Mouse (Mus musculus) kidney, adult 8-10 months (tissue): ENCODE measurements around the gene Coil.

Source experiments
- DNase-seq, 2 experiments: peaks; one replicate each; pipeline ENCODE4 v3.0.0; 2022

Gene Coil

DNA sequence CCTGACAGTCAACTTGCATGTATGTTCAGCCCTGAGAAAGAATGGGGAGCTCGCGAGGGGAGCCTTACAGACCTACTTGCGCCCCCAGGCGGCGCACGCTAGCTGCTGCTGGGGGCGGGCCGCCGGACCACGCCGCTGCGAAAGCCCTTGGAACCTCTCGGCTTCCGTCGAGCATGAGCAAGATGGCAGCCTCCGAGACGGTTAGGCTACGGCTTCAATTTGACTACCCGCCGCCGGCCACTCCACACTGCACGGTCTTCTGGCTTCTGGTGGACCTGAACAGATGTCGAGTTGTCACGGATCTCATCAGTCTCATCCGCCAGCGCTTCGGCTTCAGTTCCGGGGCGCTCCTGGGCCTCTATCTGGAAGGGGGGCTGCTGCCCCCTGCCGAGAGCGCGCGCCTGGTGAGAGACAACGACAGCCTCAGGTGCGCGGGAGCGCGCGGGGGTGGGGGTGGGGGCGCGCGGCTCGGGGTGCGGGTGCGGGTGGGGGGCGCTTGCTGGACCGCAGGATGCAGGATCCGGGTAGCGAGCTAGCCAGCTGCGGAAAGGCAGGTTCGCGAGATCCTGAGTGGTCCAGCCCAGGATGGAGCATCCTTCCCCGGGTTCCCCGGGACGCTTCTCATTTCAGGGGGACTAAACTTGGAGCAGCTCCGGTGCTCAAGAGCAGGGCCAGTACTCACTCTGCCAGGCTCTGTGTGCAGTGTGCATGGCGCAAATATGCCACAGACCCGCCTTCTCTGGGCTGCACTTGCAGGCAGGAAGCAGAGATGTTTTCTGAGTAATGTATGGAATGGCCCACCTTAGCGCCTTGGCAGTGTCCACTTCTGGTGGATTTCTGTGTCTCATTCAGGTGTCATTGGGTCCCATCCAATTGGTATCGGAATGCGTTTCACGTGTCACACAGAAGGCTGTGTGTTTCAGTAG lies 4.0 kb downstream of the Coil start:
- peak; percentile 91 to 94 for DNase-seq

GRCm38 (mm10) chr11:88976320-88976719 lies 6.3 kb downstream of the Coil start:
- peak in 1 of 2 experiments; percentile 35 for DNase-seq

- DNase-seq: no peak
Measured at GRCm38 (mm10) chr11:88977188-88977587, 7.1 kb downstream of the Coil start.

DNA sequence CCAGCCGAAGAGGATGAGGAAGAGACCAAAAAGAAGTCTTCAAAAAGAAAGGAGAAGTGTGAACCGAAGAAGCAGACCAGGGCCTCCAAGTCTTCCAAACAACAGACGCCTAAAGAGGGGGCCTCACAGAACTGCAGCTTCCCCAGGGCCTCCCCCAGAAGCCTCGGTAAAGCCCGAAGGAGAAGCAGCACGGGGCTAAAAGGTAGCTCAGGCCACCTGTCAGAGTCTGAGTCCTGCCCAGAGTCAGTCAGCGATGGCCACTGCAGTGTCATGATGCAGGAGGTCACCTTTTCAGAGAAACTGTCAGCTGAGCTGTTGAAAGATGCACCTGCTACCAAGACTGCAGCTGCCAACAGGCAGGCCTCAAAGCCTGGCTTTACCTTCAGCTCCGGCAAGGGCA lies 11.3 kb downstream of the Coil start:
- DNase-seq: no peak

- DNase-seq: no peak
Measured at GRCm38 (mm10) chr11:88986616-88987015, 16.6 kb downstream of the Coil start.

DNA sequence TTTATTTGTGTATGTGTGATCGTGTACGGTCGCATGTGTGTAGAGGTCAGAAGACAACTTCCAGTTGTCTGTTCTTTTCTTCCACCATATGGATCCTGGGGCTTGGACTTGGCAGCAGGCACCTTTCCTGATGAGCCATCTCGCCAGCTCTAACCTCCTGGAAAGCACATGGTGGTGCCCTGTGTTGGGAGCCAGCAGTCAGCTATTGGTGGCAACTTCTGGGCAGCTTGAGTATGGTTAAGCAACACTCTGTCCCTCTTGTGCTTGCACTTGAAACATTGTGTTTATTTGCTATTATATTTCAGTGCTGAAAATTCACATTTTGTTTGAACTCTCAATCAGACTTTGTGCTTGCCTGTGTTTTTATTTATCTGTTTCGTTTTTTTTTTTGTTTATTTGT lies 18.9 kb downstream of the Coil start:
- no peak for DNase-seq

- no peak for DNase-seq
Measured at GRCm38 (mm10) chr11:88989530-88989929, 19.5 kb downstream of the Coil start.

- DNase-seq: no peak
Measured at GRCm38 (mm10) chr11:88993186-88993585, 23.1 kb downstream of the Coil start.

GRCm38 (mm10) chr11:88993625-88994024 lies 23.6 kb downstream of the Coil start:
- DNase-seq: peak; percentile 63 to 82

DNA sequence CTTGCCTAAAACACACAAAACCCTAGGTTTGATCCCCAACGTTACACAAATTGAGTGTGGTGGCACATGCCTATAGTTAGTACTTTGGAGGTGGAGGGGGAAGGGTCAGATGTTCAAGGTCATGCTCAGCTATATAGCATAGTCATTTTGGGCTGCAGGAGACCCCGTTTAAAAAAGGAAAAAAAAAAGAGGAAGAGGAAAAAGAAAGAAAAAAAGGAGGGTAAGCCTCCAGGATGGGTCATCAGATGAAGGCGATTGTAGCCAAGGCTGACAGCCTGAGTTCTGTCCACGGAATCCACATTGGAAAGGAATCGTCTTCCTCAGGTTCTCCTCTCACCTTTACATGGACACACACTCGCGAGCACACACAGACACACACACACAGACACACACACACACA lies 24.4 kb downstream of the Coil start:
- DNase-seq: no peak

- DNase-seq: no peak
Measured at GRCm38 (mm10) chr11:88995616-88996015, 25.6 kb downstream of the Coil start.

DNA sequence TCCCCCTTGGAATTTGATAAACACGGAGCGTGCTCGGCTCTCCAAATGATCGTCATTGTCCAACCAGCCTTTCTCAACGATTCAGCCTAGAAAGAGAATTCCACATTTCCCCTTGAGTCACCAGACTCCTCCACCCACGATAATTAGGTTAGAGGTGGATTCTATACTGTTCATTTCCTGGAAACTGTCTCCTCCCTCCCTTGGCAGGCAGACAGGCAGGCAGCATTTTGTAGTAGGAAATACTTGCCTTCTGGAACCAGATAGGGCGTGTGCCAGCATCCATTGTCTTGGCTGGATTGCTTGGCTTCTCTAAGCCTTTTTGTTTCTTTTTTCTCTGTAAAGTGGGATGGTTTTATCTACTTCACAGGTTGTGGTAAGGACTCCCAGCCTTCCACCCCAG lies 26.4 kb downstream of the Coil start:
- no peak for DNase-seq

DNA sequence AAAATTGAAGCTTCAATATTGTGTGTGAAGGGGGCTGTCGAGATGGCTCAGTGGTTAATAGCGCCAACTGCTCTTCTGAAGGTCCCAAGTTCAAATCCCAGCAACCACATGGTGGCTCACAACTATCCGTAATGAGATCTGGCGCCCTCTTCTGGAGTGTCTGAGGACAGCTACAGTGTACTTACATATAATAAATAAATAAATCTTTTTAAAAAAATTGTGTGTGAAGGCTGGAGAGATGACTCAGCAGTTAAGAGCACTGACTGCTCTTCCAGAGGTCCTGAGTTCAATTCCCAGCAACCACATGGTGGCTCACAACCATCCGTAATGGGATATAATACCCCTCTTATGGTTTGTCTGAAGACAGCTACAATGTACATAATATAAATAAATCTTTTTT lies 27.3 kb downstream of the Coil start:
- DNase-seq: peak in 1 of 2 experiments; percentile 38

DNA sequence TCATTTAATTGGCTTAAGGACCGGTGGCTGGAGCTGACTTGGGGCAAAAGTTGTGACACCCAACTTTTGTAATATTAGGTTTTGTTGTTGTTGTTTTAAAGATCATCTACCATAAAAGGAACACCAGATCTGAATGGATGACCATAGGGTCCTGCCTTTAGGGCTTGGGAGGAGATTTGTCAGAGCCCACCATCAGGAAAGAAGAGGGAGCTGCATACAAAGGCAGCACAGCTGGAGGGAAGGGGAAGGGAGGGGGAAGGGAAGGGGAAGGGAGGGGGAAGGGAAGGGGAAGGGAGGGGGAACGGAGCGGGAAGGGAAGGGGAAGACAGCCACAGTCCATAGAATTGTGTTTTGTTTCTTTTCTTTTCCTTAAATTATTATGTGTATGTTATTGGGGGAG lies 28.4 kb downstream of the Coil start:
- no peak for DNase-seq

- DNase-seq: peak; percentile 94 to 96
Measured at GRCm38 (mm10) chr11:88998974-88999722, 29.1 kb downstream of the Coil start, which contains the start of gene Trim25. Gene Trim25 (plus strand): TSS chr11:88999376.

GRCm38 (mm10) chr11:88999723-89000526 lies 29.9 kb downstream of the Coil start:
- peak in 1 of 2 experiments; percentile 52 for DNase-seq

DNA sequence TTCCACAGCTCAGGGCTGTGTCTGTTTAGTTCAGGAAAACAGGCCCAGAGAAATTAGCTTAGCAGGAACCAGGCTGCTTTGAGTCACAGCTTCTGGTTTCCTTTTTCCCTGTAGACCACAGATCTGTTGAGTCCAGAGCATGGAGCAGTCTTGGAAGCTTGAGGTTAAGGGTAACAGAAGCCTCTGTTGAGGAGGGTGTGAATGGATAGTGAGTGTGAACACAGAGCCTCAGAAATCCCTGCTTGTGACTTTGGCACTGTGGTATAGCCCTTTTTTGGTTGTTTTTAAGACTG lies 30.4 kb downstream of the Coil start:
- no peak for DNase-seq

DNA sequence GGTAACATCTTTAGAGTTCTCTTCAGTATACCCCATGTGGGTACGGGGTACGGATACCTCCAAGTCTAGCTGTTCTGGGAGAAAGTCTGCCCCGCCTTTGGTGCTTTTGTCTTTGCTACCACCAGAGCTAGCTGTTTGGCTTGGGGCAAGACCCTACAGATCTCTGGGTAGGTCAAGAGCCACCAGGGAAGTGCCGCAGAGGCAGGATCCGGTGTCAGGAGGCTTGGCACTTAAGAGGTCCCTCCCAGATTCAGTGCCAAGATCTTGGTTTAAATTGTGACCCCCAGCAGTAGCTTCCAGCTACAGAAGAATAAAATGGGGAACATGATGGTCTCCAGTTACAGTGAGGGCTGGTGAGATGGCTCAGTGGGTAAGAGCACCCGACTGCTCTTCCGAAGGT lies 31.5 kb downstream of the Coil start:
- no peak for DNase-seq

- no peak for DNase-seq
Measured at GRCm38 (mm10) chr11:89002068-89002467, 32.0 kb downstream of the Coil start.

- no peak for DNase-seq
Measured at GRCm38 (mm10) chr11:89002621-89003020, 32.6 kb downstream of the Coil start.

- DNase-seq: peak; percentile 59 to 60
Measured at GRCm38 (mm10) chr11:89003078-89003477, 33.0 kb downstream of the Coil start.

- no peak for DNase-seq
Measured at GRCm38 (mm10) chr11:89003726-89004125, 33.7 kb downstream of the Coil start.

- DNase-seq: no peak
Measured at GRCm38 (mm10) chr11:89005473-89005872, 35.4 kb downstream of the Coil start.
